Mouse (Mus musculus) neural tube, embryonic 15.5 days (tissue): ENCODE results near the gene Zfp385a. TPM values are rescaled to one million over a fixed set of nuclear protein-coding genes. Genes with fewer than 3 reads are reported as not detected.

Source experiments
- ATAC-seq: fragments of 200-750 bp; cut with Nextera tagmentation; 2 replicates; pipeline ENCODE4 v1.8.0; 2017; ENCODE audit warnings: mild to moderate bottlenecking, moderate TSS enrichment, moderate library complexity; ENCODE audit not compliant: low FRiP score
- H3K27ac ChIP-seq: fragments of 300-500 bp; sonication (generic); replicated peaks from 2 replicates; pipeline ENCODE4 v1.5.1; 2015; ENCODE audit warnings: mild to moderate bottlenecking, inconsistent platforms
- H3K27me3 ChIP-seq: fragments of 300-500 bp; sonication (generic); replicated peaks from 2 replicates; pipeline ENCODE4 v1.6.1; 2015; ENCODE audit warnings: inconsistent platforms
- H3K36me3 ChIP-seq: fragments of 300-500 bp; sonication (generic); 2 replicates; pipeline ENCODE4 v1.6.1; 2015; ENCODE audit warnings: inconsistent platforms
- H3K4me1 ChIP-seq: fragments of 300-500 bp; sonication (generic); 2 replicates; pipeline ENCODE4 v1.6.1; 2015; ENCODE audit warnings: inconsistent platforms
- H3K4me2 ChIP-seq: fragments of 300-500 bp; sonication (generic); 2 replicates; pipeline ENCODE4 v1.6.1; 2015; ENCODE audit warnings: inconsistent platforms, mild to moderate bottlenecking, moderate library complexity
- H3K4me3 ChIP-seq: fragments of 300-500 bp; sonication (generic); replicated peaks from 2 replicates; pipeline ENCODE4 v1.5.1; 2015; ENCODE audit warnings: mild to moderate bottlenecking, inconsistent platforms
- H3K9ac ChIP-seq: fragments of 300-500 bp; sonication (generic); replicated peaks from 2 replicates; pipeline ENCODE4 v1.6.1; 2015; ENCODE audit warnings: mild to moderate bottlenecking, inconsistent platforms
- H3K9me3 ChIP-seq: fragments of 300-500 bp; sonication (generic); replicated peaks from 2 replicates; pipeline ENCODE4 v1.6.1; 2016; ENCODE audit warnings: inconsistent platforms
- WGBS: fragments of 180-500 bp; shearing (Covaris S2); methylation state at CpG from one replicate; pipeline ENCODE4 v1.1.7; 2015; ENCODE audit warnings: mixed read lengths; 5-methylcytosine and 5-hydroxymethylcytosine counted together
- polyA plus RNA-seq: library from polyadenylated mRNA; unstranded; fragments of >200 nt; fragmentation: Nextera tagmentation; extraction: Ambion mirVana; gene quantifications from 2 replicates; pipeline ENCODE4 v1.2.1, GENCODE M21; 2015

Gene Zfp385a
- polyA plus RNA-seq, 1 experiment from 2014 or later: 19.9 TPM

DNA sequence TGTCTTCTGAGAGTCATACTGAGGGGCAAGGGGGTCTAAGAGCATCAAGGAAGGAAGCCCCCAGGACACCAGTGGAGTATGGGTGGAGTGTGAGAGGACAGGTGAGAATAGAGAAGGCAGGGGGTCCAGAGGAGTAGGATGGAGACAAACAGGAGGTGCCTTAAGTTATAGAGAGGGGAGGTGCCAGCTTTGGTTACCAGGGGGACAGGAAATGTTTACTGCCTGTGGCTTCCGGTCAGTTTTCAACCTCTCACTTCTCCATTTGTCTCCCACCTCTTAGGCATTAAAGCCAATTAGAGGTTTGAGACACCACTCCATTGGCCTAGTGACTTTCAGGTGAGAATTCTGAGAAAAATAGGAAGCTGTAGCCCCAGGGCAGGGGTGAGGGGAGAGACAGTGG is 21.4 kb upstream of the Zfp385a start:
- no peak overlapping the region for H3K4me3 ChIP-seq
- H3K9ac ChIP-seq: no peak overlapping the region
- no peak overlapping the region for H3K27ac ChIP-seq
- H3K9me3 ChIP-seq: no peaks in the 10 kb centered on the region
- no peak overlapping the region for H3K4me2 ChIP-seq
- H3K4me1 ChIP-seq: peaks cover 19% of the 10 kb centered on the region
- no peaks in the 10 kb centered on the region for H3K36me3 ChIP-seq
- H3K27me3 ChIP-seq: peaks cover 8% of the 10 kb centered on the region; the same call in 1 of the 2 replicates
- no peak for ATAC-seq
- WGBS: 70% methylated on average over 1 of the region's 1 CpGs

DNA sequence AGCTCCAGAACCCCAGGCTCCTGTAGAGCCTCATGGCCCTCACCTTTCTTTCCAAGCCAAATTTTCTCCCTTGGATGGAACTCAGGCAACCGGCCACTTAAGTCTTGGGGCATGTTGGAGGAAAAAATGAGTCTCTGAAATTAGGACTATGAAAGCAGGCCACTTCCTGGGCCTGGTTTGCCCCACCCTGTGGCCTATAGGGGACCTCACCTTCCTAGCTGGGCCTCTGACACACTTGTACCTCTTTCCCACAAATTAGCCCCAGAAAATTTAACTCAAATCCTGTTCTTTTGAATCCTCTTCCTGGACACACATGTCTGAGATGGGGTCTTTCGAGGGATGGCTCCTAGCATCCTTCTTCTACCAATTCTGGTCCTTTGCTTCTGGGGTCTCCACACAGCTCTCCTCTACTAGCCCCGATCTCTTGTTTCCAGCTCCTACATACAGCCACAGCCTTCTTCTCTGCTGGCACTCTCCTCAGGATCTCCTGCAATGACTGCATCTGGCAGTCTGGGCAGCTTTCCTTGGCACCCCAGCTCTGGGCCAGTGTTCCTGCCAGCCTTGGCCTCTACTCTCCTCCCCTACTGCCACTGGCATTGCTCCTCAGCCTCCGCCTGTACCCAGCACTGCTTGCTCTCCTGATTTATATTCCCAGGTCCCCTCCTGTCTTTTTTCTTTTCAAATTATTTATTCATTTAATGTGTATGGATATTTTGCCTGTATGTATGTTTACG is 20.1 kb upstream of the Zfp385a start:
- ATAC-seq: no peak
- H3K4me3 ChIP-seq: no peak overlapping the region
- WGBS: 90% methylated on average over 5 of the region's 5 CpGs

DNA sequence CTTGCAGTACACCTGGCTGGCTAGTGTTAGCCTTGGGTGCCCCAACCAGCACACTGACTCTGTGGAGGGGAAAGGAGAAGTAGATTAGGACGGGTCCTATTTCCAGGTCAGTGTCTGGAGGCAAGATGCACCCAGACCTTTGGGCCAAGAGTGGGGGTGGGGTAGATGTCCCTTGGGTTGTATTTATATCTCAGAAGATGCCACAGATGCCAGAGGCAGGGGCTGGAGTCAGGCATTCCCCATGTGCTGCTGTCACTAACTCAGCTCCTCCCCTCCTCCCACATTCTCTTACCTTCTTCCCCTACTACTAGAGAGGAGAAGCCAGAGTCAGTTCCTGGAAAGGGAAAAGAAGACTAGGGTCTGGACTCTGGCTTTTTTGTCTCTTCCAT is 19.2 kb upstream of the Zfp385a start:
- Histone ChIP-seq H3K4me2 (no peak overlapping the region), H3K36me3 (no peaks in the 10 kb centered on the region), H3K27me3 (no peaks in the 10 kb centered on the region), H3K4me3 (no peak overlapping the region), H3K4me1 (peaks cover 8% of the 10 kb centered on the region; the same call in 1 of the 2 replicates), H3K9me3 (no peaks in the 10 kb centered on the region), H3K9ac (no peak overlapping the region), H3K27ac (no peak overlapping the region)
- no peak for ATAC-seq
- WGBS: 79% methylated on average over 1 of the region's 1 CpGs

More for the DNA sequence above, 20.1 kb upstream of the Zfp385a start:
- Histone ChIP-seq H3K27ac (no peak overlapping the region), H3K4me2 (no peak overlapping the region), H3K9ac (no peak overlapping the region), H3K4me1 (peaks cover 8% of the 10 kb centered on the region; the same call in 1 of the 2 replicates), H3K36me3 (no peaks in the 10 kb centered on the region), H3K9me3 (no peaks in the 10 kb centered on the region), H3K27me3 (0 out of 2 replicates have a peak, but pooled peaks cover 2% of the 10 kb centered on the region)

DNA sequence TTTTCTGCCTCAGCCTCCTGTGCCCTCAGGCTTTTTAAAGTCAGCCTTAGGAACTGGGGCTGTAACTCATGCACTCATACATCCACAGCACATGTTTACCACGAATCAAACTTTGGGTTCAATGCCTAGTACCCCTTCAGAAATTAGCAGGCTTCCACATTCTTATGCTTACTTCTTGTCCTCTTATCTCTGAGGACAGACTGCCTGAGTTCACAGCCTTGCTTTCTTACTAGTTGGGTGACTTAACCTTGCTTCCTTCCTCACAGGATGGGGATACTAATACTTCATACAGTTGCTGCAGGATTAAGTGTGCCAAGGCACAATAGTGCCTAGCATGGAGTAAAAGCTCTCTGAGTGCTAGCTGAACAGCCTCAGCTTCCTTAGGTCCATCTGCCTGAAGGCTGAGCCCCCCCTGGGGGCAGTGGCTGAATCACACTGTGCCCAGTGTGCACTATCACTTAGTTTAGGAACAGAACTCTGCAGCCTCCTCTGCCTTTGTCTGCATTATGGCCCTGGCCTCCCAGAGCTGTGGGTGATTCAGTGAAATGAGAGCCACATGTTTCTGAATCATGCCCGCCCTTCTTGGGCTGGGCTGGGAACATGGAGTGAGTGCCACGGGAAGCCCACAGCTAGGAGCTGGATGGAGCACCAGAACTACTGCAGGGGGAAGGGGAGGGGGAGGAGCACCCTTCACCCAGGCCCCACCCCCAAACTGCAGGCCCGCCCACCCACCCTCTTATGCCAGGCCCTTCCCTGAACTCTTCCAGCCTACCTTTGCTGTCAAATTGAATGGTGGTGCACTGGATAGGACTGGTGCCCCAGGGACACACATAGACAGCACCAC is 18.6 kb upstream of the Zfp385a start:
- Histone ChIP-seq H3K4me3 (no peak overlapping the region), H3K9me3 (no peaks in the 10 kb centered on the region), H3K27ac (no peak overlapping the region), H3K9ac (no peak overlapping the region), H3K4me1 (peaks cover 8% of the 10 kb centered on the region; the same call in 1 of the 2 replicates), H3K36me3 (no peaks in the 10 kb centered on the region), H3K27me3 (no peaks in the 10 kb centered on the region), H3K4me2 (no peak overlapping the region)
- ATAC-seq: 0 out of 2 replicates have a peak, but pooled peaks have one; percentile 25
- WGBS: 30% methylated on average over 4 of the region's 4 CpGs

DNA sequence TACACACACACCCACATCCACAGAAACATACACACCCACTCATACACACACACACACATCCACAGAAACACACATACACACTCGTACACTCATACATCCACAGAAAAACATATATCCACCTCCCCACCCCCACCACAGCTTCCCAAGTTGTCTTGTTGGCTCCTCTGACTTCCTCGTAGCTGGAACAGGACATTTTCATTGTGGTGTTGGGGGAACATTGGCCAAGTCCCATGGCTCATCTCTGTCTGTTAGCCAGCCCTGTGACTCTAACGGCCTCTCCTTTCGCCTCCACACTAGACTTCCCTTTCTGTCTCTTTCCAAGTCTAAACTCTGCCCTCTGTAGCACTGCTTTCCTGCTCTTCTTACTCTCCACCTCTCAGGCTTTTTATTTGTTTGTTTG is 17.9 kb upstream of the Zfp385a start:
- Histone ChIP-seq H3K4me3 (no peak overlapping the region), H3K9me3 (no peaks in the 10 kb centered on the region), H3K4me2 (no peak overlapping the region), H3K36me3 (no peaks in the 10 kb centered on the region), H3K4me1 (peaks cover 8% of the 10 kb centered on the region; the same call in 1 of the 2 replicates), H3K27me3 (no peaks in the 10 kb centered on the region), H3K27ac (no peak overlapping the region), H3K9ac (no peak overlapping the region)
- no peak for ATAC-seq
- 90% methylated on average over 4 of the region's 4 CpGs for WGBS

DNA sequence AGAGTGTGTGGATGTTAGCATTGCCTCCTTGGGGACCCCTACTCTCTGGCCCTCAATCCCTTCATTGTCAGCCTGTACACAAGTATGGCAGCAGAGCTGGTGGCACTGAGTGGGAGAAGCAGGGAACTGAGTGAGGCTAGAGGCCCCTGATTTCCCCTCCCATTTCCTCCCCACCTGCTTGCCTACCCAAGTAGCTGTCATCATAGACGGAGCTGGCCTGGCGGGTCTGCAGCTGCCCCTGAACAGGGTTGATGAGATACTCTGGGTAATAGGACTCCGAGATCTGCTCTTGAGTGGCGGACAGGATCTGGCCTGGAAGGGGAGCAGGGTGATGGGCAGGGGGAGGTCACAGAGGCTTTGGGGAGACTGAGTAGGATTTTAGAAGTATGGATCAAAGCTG is 16.2 kb upstream of the Zfp385a start:
- H3K27ac ChIP-seq: no peak overlapping the region
- no peak overlapping the region for H3K4me3 ChIP-seq
- peaks cover 8% of the 10 kb centered on the region; the same call in 1 of the 2 replicates for H3K4me1 ChIP-seq
- WGBS: 92% methylated on average over 4 of the region's 4 CpGs
- H3K9ac ChIP-seq: no peak overlapping the region
- no peaks in the 10 kb centered on the region for H3K9me3 ChIP-seq
- ATAC-seq: no peak
- H3K36me3 ChIP-seq: no peaks in the 10 kb centered on the region
- H3K27me3 ChIP-seq: no peaks in the 10 kb centered on the region
- H3K4me2 ChIP-seq: no peak overlapping the region

DNA sequence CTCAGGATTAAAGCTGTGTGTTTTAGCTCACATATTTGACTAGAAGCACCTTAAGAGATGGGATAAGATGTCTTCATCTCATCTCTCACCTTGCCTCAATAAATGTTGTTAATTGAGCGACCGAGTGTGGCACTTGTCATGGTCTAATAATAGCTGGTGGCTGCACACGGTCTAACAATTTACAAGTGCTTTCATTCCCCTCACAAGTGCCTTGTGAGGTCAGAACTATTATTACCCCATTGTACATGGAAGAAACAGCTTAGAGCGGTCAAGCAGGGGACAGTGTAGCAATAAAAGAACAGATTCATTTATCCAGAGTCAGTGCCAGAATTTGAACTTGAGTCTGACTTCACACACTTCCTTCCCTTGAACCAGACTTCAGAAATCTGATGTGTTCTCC is 15.5 kb upstream of the Zfp385a start:
- Histone ChIP-seq H3K4me3 (no peak overlapping the region), H3K9ac (no peak overlapping the region), H3K4me2 (no peak overlapping the region), H3K36me3 (no peaks in the 10 kb centered on the region), H3K27me3 (no peaks in the 10 kb centered on the region), H3K4me1 (peaks cover 8% of the 10 kb centered on the region; the same call in 1 of the 2 replicates), H3K9me3 (no peaks in the 10 kb centered on the region), H3K27ac (no peak overlapping the region)
- no peak for ATAC-seq
- 70% methylated on average over 4 of the region's 4 CpGs for WGBS

DNA sequence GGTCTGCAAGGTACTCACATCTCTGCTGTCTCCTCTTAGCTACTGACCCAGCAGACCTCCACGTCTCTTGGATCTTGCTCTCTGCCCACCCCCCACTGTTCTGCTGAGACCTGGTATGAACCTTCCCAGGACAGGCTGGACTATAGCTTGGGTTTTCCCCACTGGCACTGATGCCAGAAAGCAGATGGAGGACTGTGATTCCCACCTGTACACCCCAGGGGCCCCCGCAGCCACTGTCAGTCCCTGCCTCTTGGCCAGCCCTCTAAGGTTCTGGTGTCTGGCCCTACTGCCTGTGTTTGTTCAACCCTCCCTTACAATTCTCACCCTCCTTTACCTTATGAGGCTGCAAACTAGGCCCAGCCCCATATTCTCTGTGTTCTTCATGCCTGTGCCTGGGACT is 14.8 kb upstream of the Zfp385a start:
- no peak overlapping the region for H3K9ac ChIP-seq
- no peak overlapping the region for H3K27ac ChIP-seq
- no peak overlapping the region for H3K4me3 ChIP-seq
- H3K27me3 ChIP-seq: no peaks in the 10 kb centered on the region
- H3K36me3 ChIP-seq: no peaks in the 10 kb centered on the region
- no peaks in the 10 kb centered on the region for H3K9me3 ChIP-seq
- no peak overlapping the region for H3K4me2 ChIP-seq
- 94% methylated on average over 2 of the region's 2 CpGs for WGBS
- no peak for ATAC-seq
- H3K4me1 ChIP-seq: peaks cover 8% of the 10 kb centered on the region; the same call in 1 of the 2 replicates

DNA sequence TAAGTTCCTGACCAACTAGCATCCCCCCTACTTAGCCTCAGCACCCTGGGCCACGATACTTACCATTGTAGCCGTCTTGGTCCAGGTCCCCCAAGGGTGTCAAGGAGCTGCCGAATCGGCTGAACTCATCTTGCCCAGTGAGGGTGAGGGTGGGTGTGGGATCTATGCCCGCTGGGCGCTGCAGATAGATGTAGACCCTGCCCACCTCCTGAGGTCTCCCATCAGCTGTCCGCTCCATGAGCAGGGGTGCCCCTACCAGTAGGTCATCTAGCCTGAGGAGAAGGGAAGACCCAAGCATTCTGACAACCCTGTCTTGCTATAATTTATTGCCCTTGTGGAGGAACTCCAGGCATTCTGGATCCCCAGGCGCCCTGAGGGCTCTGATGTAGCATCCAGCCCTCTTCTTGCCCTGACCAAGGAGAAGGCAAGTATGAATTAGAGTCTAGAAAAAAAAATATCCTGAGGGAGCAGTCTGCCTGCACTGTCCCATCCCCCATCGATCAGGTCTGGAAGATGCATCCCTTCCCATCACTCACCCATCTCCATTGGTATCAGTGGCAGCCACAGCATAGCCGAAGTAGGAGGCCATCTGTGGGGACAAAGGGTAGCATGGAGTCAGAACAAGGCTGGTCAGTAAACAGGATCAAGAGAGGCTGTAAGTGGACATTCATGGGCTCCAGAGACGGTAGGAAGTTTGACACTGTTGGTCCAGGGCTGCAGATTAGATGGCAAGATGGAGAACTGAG is 13.8 kb upstream of the Zfp385a start:
- Histone ChIP-seq H3K9me3 (no peaks in the 10 kb centered on the region), H3K4me3 (no peak overlapping the region), H3K27ac (no peak overlapping the region), H3K4me1 (peaks cover 4% of the 10 kb centered on the region; the same call in 1 of the 2 replicates), H3K36me3 (no peaks in the 10 kb centered on the region), H3K4me2 (no peak overlapping the region), H3K9ac (no peak overlapping the region), H3K27me3 (no peaks in the 10 kb centered on the region)
- ATAC-seq: peak; percentile 42; the same call in 1 of the 2 replicates
- WGBS: 92% methylated on average over 11 of the region's 11 CpGs

DNA sequence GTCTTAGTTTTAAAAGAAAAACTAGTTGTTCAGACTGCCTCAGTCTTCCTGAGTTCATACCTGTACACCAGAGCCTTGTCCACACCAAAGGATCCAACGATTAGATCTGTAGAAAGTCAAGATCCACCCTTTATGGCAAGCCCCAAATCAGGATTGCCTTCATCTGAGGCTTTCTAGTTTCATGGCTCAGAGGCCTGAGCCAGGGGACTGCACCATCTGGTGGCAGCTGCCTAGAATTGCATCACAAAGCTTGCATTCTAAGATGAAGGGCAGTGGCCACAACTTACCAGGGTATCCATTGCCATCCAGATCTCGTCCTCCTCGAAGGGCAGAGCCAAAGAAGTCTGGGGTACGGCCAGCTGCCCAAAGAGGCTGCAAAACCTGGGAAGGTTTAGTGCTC is 13.0 kb upstream of the Zfp385a start:
- Histone ChIP-seq H3K4me3 (no peak overlapping the region), H3K9ac (no peak overlapping the region), H3K27me3 (no peaks in the 10 kb centered on the region), H3K9me3 (no peaks in the 10 kb centered on the region), H3K36me3 (no peaks in the 10 kb centered on the region), H3K4me1 (no peaks in the 10 kb centered on the region), H3K27ac (no peak overlapping the region), H3K4me2 (no peak overlapping the region)
- WGBS: 36% methylated on average over 4 of the region's 4 CpGs
- 0 out of 2 replicates have a peak, but pooled peaks have one; percentile 36 for ATAC-seq

DNA sequence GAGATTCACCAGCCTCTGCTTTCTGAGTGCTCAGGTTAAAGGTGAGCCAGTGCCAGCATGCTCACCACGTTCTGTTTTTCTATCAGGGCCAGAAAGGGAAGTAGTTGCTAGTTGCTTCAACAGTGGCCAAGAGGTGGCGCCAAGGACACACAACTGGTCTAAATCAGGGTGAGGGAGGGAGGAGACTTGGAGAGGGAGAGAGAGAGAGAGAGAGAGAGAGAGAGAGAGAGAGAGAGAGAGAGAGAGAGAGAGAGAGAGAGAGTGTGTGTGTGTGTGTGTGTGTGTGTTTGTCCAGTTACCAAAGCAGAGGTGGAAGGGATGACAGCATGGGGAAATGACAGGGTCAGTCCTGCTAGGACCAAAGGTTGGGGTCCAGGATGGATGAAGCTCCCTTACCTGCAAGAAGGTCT is 7.4 kb upstream of the Zfp385a start:
- no peaks in the 10 kb centered on the region for H3K36me3 ChIP-seq

More for the DNA sequence above, 7.4 kb upstream of the Zfp385a start:
- Histone ChIP-seq H3K27me3 (no peaks in the 10 kb centered on the region), H3K4me1 (0 out of 2 replicates have a peak, but pooled peaks cover 3% of the 10 kb centered on the region), H3K9me3 (no peaks in the 10 kb centered on the region), H3K27ac (no peak overlapping the region), H3K4me3 (no peak overlapping the region), H3K4me2 (no peak overlapping the region), H3K9ac (no peak overlapping the region)
- WGBS: 4% methylated on average over 2 of the region's 2 CpGs
- ATAC-seq: no peak
